Mouse (Mus musculus) liver, embryonic 14.5 days (tissue): Measurements from ENCODE around the gene Brf1.

ENCODE experiments used
- CTCF ChIP-seq: IDR thresholded peaks from 2 replicates; pipeline ENCODE4 v1.5.1; 2016; ENCODE audit warnings: antibody characterized with exemption, low read depth, control low read depth
- EP300 ChIP-seq: IDR thresholded peaks from 2 replicates; pipeline ENCODE4 v1.6.1; 2016; ENCODE audit warnings: antibody characterized with exemption, low read depth

DNA sequence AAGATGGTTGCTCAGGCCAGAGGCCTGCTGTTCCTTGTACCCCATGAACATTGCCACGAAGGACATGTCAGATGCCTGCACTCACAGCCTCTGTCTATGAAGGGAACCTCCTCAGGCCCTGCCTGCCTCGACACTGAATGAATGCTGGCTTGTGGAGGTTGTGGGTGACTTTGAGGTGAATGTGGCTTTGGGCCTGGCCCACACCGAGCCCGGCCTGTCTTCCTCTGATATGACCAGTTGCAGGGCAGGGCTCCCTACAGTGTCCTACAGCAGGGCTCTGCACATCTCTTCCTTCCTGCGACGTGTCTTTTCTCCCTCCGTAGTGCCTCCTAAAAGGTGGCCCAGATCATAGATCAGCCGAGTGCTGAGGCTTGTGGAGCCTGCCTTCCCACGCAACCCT lies 30.5 kb upstream of the Brf1 start:
- TF ChIP-seq CTCF (no peak; the same call in 1 of the 2 replicates), EP300 (peak; percentile 57)
